Mouse (Mus musculus): ENCODE results near the gene Stx18. TPM values are rescaled to one million over a fixed set of nuclear protein-coding genes. Genes with fewer than 3 reads are reported as not detected.

The Stx18 gene
- polyA plus RNA-seq, 1 experiment = 50.4 TPM

DNA sequence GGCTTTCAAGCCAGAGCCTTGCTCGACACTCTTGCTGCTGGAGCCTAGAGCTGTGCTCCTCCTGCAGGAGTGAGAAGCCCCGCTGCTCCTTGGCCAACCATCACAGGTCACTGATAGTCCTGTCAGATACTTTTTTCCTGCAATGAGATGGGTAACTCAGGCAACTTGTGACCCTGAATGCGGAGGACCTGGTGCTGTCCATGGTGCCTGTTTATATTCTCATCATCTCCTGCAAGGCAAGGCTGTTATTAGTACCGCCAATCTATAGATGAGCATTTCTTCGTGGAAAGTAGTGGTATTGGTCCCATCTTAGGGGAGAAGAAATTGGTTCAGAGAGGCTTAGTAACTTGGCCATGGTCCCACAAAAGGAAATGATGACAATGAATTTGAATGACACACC, 135.2 kb downstream of the Stx18 start:
- H3K4me3 ChIP-seq (ENCODE audit: insufficient read depth, low read length) = no peak overlapping the region
- TF ChIP-seq CTCF (IDR thresholded peaks at IDR 0.05; ENCODE audit: extremely low read depth, insufficient read depth, low read length) = no peak
- no peak for TF ChIP-seq POLR2A (IDR thresholded peaks at IDR 0.05; ENCODE audit: extremely low read depth, insufficient read depth, low read length)

DNA sequence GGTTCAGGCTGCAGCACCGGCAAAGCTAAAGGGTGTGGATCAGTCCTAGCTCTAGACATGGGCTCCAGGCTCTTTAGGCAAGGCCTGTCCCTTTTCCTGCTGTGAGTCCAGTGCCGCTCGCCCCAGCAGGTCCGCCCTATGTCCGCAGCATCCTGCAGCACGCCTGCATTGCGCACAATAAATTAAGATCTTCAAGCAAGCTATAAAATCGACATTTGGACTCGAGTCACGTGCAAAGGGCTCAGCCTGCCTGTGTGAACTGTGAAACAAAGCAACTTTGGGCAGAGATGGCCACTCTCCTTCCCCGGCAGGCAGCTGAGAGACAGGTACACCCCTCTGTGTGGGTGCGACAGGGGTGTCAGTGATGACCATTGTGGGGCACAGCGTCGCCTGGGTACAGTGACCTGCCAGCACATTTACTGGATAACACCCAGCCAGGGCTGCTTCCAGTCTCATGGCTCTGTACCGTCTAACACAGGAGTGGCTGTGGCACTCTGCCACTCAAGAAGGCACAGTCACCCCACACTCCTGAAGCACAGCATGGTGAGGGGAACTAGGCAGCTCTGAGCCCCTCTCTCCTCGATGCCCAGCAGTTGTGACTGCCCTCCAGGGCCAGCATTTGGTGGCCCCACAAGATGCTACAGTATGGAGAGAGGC, 135.8 kb downstream of the Stx18 start:
- no peaks in the 10 kb centered on the region for H3K4me1 ChIP-seq (ENCODE audit: control insufficient read depth, insufficient read depth, low read length)
- TF ChIP-seq POLR2A (IDR thresholded peaks at IDR 0.05; ENCODE audit: extremely low read depth, insufficient read depth, low read length) (no peak), CTCF (IDR thresholded peaks at IDR 0.05; ENCODE audit: extremely low read depth, insufficient read depth, low read length) (no peak)

More for the DNA sequence above, 135.2 kb downstream of the Stx18 start:
- Histone ChIP-seq H3K4me1 (ENCODE audit: control insufficient read depth, insufficient read depth, low read length) (no peaks in the 10 kb centered on the region), H3K27ac (ENCODE audit: insufficient read depth, low read length) (no peak overlapping the region)

DNA sequence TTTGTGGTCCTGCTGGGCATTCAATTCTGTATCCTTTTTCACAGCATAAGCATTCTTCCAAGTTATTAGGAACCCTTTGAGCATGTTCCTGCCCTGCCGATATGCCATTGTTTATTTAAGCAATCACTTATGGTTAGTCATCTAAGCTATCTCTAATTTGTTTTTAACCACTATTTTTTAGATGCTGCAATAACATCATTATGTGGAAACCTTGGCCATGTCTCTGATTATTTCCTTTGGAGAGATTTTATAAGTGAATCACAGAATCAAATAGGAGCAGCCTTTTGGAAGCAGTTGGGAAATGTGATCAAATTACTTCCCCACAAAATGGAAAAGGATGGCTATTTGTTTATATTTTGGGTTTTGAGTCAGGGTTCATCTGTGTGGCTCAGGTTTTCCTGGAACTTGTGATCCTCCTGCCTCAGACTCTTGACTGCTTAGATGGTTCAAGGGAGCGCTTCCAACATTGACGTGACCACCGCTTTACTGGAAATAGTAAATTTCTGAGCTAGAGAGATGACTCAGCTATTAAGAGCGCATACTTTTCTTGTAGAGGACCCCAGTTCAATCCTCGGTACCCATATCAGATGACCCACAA, 146.2 kb downstream of the Stx18 start:
- H3K4me1 ChIP-seq (ENCODE audit: control insufficient read depth, insufficient read depth, low read length) = no peaks in the 10 kb centered on the region
- no peak overlapping the region for H3K4me3 ChIP-seq (ENCODE audit: insufficient read depth, low read length)
- no peak overlapping the region for H3K27ac ChIP-seq (ENCODE audit: insufficient read depth, low read length)
- no peak for TF ChIP-seq CTCF (IDR thresholded peaks at IDR 0.05; ENCODE audit: extremely low read depth, insufficient read depth, low read length)
- TF ChIP-seq POLR2A (IDR thresholded peaks at IDR 0.05; ENCODE audit: extremely low read depth, insufficient read depth, low read length) = no peak

More for the DNA sequence above, 135.8 kb downstream of the Stx18 start:
- Histone ChIP-seq H3K27ac (ENCODE audit: insufficient read depth, low read length) (no peak overlapping the region), H3K4me3 (ENCODE audit: insufficient read depth, low read length) (no peak overlapping the region)

DNA sequence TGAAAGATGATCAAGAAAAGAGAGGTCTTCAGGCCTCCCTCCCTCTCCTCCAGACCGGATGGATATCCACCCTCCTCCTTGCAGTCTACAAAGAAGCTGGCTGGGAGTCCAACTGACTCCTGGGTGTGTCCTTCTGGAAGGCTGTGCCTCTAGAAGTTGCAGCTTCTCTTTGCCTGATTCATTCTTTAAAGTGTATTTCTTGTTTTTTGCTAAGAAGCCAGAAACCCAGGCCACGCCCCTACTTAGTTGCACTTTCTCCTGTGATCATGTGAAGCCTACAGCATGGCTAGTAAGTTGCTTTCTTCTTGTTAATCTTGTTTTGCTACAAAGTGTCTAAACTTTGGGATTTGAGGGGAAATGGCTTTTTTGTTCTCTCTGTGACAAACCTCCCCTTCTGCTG, 148.5 kb downstream of the Stx18 start:
- no peak for TF ChIP-seq CTCF (IDR thresholded peaks at IDR 0.05; ENCODE audit: extremely low read depth, insufficient read depth, low read length)
- TF ChIP-seq POLR2A (IDR thresholded peaks at IDR 0.05; ENCODE audit: extremely low read depth, insufficient read depth, low read length) = no peak
- H3K4me3 ChIP-seq (ENCODE audit: insufficient read depth, low read length) = no peak overlapping the region
- no peak overlapping the region for H3K27ac ChIP-seq (ENCODE audit: insufficient read depth, low read length)
- no peaks in the 10 kb centered on the region for H3K4me1 ChIP-seq (ENCODE audit: control insufficient read depth, insufficient read depth, low read length)

Other genes starting within 250 kb of the Stx18 start
- 4.5 and 5.5 TPM in 2 replicates for gene Msx1, start 214.2 kb upstream of the Stx18 start, polyA plus RNA-seq (2012; rRNA removed)
- 314 and 320 TPM in 2 replicates for gene Nsg1, start 121.2 kb downstream of the Stx18 start, polyA plus RNA-seq (2012; rRNA removed)
- 19.0 and 20.6 TPM in 2 replicates for gene Zbtb49, start 181.7 kb downstream of the Stx18 start, polyA plus RNA-seq (2012; rRNA removed)
- gene Lyar, start 181.7 kb downstream of the Stx18 start, polyA plus RNA-seq (2012; rRNA removed) = 14.3 and 15.5 TPM in 2 replicates
- 47.5 and 48.0 TPM in 2 replicates for gene Tmem128, start 221.4 kb downstream of the Stx18 start, polyA plus RNA-seq (2012; rRNA removed)
- gene Otop1, start 237.2 kb downstream of the Stx18 start, polyA plus RNA-seq (2012; rRNA removed) = 0.02 TPM in 1 of 2 replicates, not detected in the other

Measured in cortical plate, adult 2 months (tissue).